Mouse (Mus musculus) c-Kit-positive CD71-negative TER-119-negative erythroid progenitor cells, embryonic 14.5 days (primary cell): ENCODE measurements around the gene Sept1.
A peak's percentile ranks its signal among the peaks of the same experiment; 100 is the strongest.
"Not testable (repeated sequence)": the region's sequence is repeated elsewhere in the genome, so short reads cannot be mapped to it uniquely, and the experiment has no call there.

Source experiments
- DNase-seq: peaks from one replicate; pipeline ENCODE4 v3.0.0-alpha.2; 2013; ENCODE audit warnings: low read depth

Gene Sept1

GRCm38 (mm10) chr7:127253821-127254769 lies 21.2 kb upstream of the Sept1 start:
- DNase-seq = peak; percentile 94

DNA sequence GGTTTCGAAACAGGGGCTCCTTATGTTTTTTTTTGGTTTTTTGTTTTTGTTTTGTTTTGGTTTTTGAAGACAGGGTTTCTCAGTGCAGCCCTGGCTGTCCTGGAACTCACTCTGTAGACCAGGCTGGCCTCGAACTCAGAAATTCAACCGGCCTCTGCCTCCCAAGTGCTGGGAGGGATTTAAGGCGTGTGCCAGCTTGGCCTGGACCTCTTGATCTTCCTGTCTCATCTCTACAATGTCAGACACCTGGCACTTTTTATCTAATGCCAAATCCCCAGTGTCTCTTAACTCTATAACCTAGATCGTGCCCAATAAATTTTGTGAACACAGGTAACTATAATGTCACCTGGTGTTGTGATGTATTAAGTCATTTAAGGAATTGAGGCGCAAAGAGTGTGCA lies 20.4 kb upstream of the Sept1 start:
- DNase-seq = no peak

GRCm38 (mm10) chr7:127252414-127252813 lies 19.5 kb upstream of the Sept1 start:
- DNase-seq = no peak

DNA sequence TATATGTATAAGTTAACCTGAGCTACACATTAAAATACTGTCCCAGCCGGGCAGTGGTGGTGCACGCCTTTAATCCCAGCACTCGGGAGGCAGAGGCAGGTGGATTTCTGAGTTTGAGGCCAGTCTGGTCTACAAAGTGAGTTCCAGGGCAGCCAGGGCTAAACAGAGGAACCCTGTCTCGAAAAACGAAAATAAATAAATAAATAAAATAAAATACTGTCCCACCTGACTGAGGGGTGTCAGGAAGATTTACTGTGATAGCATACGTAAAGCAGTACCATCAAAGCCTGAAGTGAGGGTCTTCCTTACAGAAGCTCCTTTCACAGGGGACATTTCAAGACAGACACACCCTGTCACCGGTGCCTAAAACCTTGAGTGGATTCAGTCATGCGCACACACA lies 17.6 kb upstream of the Sept1 start:
- not testable (repeated sequence) for DNase-seq

DNA sequence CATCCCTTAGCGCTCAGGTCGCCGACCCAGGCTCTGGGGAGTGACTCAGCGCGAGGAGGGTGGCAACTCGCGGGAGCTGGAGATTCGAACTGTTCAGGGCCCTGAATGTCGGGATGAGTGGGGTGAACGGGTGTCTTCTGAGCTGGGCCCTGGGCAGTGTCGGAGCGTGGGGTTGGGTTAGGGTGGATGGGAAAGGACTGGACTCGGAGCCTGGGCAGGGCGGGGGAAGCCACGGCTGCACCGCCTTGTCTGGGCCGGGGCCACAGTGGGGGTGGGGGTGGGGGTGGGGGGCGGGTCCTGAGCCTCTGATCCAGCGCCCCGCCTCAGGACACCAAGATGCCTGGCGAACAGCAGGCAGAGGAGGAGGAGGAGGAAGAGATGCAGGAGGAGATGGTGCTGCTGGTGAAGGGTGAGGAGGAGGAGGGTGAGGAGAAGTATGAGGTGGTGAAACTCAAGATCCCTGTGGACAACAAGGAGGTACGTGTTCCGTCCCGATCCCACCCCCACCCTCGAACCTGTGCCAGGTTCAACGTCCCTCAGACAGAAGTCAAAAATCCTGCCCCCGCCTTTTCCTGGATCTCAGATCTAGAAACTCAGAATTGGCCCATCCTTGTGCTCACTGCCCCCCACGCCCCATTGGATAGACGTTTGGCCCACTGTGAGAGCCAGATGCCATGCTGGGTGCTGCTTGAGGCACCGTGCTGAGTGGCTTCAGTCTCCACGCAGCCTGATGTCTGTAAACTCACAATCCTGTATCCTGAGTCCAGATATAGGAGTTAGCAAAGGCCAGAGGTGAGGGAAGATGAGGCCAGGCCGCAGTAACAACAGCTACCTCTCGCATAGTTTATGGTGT lies 12.0 kb upstream of the Sept1 start:
- no peak for DNase-seq

GRCm38 (mm10) chr7:127243870-127244657 lies 11.1 kb upstream of the Sept1 start, which contains the start of gene Zfp771:
Gene Zfp771, plus strand, starts transcription at chr7:127244274.
- peak; percentile 90 for DNase-seq

GRCm38 (mm10) chr7:127243361-127243867 lies 10.5 kb upstream of the Sept1 start:
- DNase-seq = no peak

DNA sequence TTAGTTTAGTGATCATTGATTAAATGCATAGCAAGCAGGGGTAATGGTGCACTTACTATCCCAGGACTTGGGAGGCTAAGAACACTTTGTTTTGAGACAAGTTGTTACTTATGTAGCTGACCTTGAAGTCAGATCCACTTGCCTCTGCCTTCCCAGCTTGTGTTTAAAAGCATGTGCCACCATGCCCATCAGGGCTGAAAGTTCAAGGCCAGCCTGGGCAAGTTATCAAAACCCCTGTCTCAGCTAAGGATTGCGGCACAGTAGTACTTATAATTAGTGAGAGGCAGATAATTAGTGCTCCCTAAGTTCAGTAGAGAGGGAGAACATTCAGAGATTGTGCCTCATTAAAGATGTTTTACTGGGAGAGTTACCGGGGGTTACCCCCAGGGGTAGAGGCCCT lies 1.8 kb upstream of the Sept1 start:
- DNase-seq = no peak

- DNase-seq = no peak
Observed at GRCm38 (mm10) chr7:127233765-127234164, 835 bp upstream of the Sept1 start.

- no peak for DNase-seq
Observed at GRCm38 (mm10) chr7:127233368-127233749, 429 bp upstream of the Sept1 start.

GRCm38 (mm10) chr7:127231826-127232621 lies 906 bp downstream of the Sept1 start:
- no peak for DNase-seq

DNA sequence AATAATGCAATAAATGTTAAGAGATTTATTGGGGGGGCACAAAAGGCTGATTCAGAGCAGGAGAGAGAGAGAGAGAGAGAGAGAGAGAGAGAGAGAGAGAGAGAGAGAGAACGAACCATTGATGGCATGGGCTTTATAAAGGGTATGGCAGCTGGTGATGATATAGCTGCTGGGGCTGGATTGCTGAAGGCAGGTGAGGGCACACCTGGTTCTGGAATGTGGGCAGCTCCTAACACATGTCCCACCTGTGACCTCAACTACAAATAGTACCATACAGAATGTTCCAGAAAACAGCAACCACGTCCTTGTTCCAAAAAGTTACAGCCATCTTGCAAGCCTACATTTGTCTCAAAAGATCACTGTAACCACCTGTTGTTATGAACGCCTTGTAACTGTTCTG lies 1.6 kb downstream of the Sept1 start:
- no peak for DNase-seq

DNA sequence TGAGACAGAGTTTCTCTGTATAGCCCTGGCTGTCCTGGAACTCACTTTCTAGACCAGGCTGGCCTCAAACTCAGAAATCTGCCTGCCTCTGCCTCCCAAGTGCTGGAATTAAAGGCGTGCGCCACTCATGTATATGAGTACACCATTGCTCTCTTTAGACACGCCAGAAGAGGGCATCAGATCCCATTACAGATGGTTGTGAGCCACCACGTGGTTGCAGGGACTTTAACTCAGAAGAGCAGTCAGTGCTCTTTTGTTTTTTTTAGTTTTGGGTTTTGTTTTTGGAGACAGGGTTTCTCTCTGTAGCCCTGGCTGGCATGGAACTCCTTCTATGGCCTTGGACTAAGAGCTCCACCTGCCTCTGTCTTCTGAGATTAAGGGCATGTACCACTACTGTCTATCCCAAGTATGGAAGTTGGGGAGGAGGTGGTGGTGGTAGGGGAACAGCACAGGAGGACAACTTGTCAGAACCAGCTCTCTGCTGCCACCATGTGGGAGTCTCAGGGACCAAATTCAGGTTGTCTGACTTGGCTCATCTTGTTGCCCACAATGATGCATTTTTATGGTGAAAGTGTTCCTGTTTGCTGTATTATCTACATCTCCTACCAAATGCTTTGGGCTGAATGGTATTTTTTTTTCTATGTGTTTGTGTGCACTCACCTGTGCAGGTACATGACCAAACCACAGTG lies 4.2 kb downstream of the Sept1 start:
- peak; percentile 94 for DNase-seq

DNA sequence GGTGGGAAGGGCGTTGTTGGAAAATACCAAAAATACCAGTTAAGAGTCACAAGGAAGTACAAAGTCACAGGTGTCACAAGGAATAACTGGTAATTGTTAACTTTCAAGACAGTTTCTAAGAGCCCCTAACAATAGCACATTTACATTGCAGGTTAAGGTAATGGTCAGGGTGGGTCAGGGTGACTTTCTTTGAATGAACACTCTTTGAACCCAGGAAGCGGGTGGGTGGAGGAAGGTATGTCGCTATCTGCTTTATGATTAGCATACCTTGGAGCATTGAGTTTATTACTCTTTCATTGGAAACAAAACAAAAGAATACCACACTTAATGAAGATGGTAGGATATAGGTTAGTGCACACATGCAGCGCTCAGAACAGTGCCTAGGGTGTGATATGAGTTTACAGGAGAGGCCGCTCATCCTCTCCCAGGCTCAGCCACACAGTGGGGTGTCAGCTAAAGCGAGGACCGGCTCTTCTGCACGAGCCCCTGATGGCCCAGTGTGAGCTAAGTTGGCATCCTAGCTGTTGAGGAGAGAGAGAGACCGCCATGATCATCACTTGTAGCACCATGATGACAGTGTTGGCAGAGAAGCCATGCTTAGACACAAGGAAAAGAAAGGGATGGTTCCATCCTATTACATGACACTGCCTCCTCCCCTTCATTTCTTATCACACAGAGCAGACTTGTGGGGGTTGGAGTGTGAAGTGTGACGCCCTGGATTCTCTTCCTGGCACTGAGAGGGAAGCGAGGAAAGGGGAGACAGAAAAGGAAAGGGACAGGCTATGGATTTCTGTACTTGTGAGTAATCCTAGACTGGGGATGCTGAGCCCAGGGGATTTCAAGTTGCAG lies 7.6 kb downstream of the Sept1 start:
- no peak for DNase-seq

DNA sequence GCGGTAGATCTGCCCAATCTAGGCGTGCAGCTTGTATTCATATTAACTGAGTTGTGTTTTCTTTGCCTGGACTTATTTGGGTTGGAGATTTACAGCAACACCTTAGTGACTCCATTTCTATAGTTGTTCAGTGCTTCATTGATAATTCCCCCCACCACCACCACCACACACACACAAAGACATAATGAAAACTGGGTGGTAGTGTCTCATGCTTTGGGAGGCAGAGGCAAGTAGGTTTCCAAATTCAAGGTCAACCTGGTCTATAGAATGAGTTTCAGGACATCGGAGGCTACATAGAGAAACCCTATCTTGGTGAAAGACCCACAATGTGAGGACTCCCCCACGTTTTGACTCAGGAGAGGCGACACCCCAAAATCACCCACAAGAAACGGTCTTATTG lies 8.3 kb downstream of the Sept1 start:
- no peak for DNase-seq

DNA sequence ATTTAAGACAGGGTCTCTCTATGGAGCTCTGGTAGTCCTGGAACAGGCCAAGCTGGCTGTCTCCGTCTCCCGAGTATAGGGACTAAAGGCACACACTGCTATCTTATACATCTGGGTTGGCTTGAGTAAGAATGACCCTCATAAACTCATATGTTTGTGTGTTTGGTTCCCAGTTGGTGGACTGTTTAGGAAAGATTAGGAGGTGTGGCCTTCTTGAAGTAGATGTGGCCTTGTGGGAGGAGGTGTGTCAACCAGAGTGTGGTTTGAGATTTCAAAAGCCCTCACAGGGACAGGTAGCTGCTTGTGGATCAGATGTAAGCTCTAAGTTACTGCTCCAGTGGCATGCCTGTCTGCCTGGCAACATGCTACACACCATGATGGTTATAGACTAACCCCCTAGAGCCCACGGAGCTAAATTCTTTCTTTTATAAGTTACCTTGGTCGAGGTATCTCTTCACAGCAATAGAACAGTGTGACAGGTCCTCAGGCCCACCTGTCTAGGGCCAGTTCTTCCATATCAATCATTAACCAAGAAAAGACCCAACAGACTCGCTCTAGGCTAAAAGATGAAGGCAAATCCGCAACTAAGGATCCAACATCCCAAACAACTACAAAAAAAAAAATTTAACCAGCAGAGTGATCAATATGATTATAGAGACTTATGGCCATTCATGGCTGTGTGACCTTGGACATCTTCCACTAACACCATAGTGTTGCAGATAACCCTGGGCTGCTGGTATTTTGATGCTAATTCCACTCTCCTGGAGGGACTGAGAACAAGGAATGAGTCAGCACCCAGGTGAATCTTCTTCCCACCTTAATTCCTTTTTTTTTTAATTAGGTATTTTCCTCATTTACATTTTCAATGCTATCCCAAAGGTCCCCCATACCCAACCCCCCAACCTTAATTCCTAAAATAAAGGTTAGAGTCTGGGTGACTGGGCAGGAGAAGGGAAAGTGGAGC lies 9.1 kb downstream of the Sept1 start:
- DNase-seq = no peak

DNA sequence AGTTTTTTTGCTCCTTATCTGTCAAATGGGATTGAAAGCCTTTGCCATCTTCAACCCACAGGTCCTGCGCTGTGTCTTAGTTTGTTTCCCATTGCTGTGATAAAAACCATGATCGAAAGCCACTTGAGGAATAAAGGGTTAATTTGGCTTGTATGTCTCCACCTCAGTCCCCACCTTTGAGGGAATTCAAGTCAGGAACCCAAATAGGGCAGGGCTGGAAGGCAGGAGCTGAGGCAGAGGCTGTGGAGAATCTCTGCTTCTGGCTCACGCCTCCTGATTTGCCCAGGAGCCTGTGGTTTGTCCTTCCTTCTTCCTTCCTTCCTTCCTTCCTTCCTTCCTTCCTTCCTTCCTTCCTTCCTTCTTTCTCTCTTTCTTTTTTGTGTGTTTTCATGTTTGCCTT lies 9.8 kb downstream of the Sept1 start:
- DNase-seq = no peak

- no peak for DNase-seq
Observed at GRCm38 (mm10) chr7:127220440-127220839, 12.5 kb downstream of the Sept1 start.
